Mouse (Mus musculus) olfactory bulb, adult 2 months (tissue): Measurements from ENCODE around the gene Mmp19.

Experiments used
- CTCF ChIP-seq: fragments of 200-500 bp; IDR thresholded peaks from 2 replicates; pipeline ENCODE4 v1.5.1; 2012; ENCODE audit warnings: low read depth, mild to moderate bottlenecking, low read length, moderate library complexity; ENCODE audit not compliant: insufficient read depth
- POLR2A ChIP-seq: fragments of 200-500 bp; IDR thresholded peaks from 2 replicates; pipeline ENCODE4 v1.6.1; 2012; ENCODE audit warnings: mild to moderate bottlenecking, low read depth, low read length, moderate library complexity; ENCODE audit not compliant: insufficient read depth

DNA sequence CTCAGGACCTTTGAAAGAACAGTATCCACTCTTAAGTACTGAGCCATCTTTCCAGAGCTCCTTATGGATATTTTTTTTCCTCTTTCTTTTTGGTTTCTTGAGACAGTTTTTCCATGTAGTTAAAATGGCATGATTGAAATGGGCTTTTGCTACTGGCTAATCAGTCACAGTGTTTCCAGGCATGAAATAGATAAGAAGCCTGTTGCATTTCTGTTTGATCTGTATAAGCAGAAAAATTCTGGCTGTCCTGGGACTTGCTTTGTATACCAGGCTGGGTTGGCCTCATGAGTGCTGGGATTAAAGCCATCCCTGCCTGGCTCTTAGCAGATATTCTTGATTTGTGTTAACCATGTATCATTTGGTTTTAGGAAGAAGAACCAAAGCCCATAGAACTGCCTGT lies 48.7 kb downstream of the Mmp19 start:
- TF ChIP-seq CTCF (no peak), POLR2A (no peak)
